Mouse (Mus musculus) embryonic fibroblast, embryonic 13.5 days (primary cell): ENCODE results near the gene Lrrc20.

Experiments
- CTCF ChIP-seq: IDR thresholded peaks from 2 replicates; pipeline ENCODE4 v1.5.1; 2011; ENCODE audit warnings: mild to moderate bottlenecking, control low read depth, low read length, moderate library complexity, borderline replicate concordance; ENCODE audit not compliant: insufficient read depth
- POLR2A ChIP-seq: IDR thresholded peaks from 2 replicates; pipeline ENCODE4 v1.6.1; 2011; ENCODE audit warnings: low read depth, mild to moderate bottlenecking, control low read depth, low read length, moderate library complexity

GRCm38 (mm10) chr10:61473640-61474039 is 2.0 kb upstream of the Lrrc20 start:
- TF ChIP-seq CTCF (no peak), POLR2A (no peak)
